Mouse (Mus musculus): Measurements from ENCODE around the gene Robo2.
"Not testable (repeated sequence)": the region's sequence is repeated elsewhere in the genome, so short reads cannot be mapped to it uniquely, and the experiment has no call there.

The Robo2 gene

GRCm38 (mm10) chr16:74216879-74217415, 194.7 kb downstream of the Robo2 start:
- DNase-seq (ENCODE audit: inconsistent age in 2 of 2, low spot score in 1 of 2): no peak

- no peak for DNase-seq (ENCODE audit: inconsistent age in 2 of 2, low spot score in 1 of 2)
Observed at GRCm38 (mm10) chr16:74215791-74216190, 195.8 kb downstream of the Robo2 start.

DNA sequence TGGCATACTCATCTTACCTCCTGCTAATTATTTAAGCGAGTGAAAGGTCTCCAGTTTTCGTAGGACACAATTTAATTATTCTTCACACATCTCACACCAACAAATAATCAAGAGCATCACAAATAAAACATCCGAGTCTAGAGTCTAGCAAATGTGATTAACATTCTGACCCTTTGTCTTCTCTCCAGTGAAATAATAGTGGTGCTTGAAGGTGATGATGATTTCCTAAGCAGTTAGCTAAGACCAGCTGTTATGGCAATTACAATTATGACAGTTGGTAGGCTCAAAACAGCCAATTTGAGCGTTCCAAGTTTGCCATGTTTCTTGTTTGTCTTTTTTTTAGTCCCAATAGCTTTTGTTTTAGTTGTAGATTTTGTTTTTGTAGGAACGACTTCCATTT, 210.9 kb downstream of the Robo2 start:
- DNase-seq (ENCODE audit: inconsistent age in 2 of 2, low spot score in 1 of 2): no peak

DNA sequence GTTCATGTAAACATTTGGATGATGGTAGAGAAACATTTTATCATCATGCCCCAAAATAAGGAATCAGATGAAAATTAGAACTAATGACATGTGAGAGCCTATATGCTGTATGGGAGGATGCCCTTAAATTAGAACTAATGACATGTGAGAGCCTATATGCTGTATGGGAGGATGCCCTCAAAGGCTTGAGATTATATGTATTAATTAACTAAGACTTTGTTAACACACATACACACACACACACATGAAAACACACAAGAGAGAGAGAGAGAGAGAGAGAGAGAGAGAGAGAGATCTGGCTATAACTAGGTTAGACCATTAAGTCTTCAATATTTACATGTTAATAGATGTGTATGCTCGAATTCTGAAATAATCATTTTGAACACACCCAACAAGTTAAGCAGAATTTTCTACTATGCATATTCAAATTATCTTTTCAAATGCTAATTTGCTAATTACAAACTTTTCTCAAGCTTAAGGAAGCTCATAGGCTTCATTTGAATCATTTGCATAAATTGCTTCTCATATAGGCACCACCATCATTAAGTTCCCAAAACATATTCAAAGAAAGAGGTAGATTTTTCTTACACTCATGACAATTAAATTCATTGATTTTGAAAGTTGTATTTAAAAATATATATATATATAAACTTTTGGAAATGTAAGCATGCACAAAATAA, 211.5 kb downstream of the Robo2 start:
- no peak for DNase-seq (ENCODE audit: inconsistent age in 2 of 2, low spot score in 1 of 2)

- no peak for DNase-seq (ENCODE audit: inconsistent age in 2 of 2, low spot score in 1 of 2)
Observed at GRCm38 (mm10) chr16:74192979-74193554, 218.6 kb downstream of the Robo2 start.

DNA sequence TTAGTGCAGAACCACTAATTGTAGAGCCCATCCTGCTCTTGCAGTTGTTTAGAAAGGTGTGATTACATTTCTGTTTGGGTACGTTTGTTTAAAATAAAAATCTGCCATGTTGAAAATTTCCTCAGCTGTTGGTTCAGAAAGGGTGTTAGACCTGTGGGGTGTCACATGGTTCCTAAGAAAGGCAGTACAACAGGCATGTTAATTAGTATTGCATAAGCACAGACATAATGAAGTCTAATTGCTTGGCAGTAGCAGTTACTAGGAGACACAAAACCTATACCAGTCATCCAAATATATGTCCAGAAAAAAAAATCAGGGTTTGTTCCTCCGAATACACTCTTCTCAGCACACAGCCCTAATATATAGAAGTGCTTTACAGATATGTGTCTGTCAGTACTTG, 220.0 kb downstream of the Robo2 start:
- no peak for DNase-seq (ENCODE audit: inconsistent age in 2 of 2, low spot score in 1 of 2)

- peak in 1 of 2 experiments; percentile 23 for DNase-seq (ENCODE audit: inconsistent age in 2 of 2, low spot score in 1 of 2)
Observed at GRCm38 (mm10) chr16:74182509-74183113, 229.0 kb downstream of the Robo2 start.

GRCm38 (mm10) chr16:74172673-74173072, 239.0 kb downstream of the Robo2 start:
- no peak for DNase-seq (ENCODE audit: inconsistent age in 2 of 2, low spot score in 1 of 2)

GRCm38 (mm10) chr16:74169642-74170041, 242.0 kb downstream of the Robo2 start:
- DNase-seq (ENCODE audit: inconsistent age in 2 of 2, low spot score in 1 of 2): no peak

DNA sequence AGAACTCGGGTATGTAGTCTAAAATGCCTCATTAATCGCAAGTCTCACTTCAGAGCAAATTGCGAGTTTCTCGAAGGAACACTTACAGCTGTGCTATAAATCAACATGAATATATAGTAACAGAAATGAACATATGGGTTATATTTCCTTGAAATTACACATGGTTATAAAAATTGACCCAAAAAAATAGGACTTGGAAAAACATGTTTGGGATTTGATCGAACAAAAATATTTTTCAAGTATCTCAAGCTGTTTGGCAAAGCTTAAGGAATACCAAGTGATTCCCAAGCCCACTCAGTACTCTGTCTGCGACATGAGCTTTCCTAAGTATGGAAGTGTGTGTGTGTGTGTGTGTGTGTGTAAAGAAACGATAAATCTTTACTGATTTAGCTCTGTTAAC, 242.5 kb downstream of the Robo2 start:
- no peak for DNase-seq (ENCODE audit: inconsistent age in 2 of 2, low spot score in 1 of 2)

DNA sequence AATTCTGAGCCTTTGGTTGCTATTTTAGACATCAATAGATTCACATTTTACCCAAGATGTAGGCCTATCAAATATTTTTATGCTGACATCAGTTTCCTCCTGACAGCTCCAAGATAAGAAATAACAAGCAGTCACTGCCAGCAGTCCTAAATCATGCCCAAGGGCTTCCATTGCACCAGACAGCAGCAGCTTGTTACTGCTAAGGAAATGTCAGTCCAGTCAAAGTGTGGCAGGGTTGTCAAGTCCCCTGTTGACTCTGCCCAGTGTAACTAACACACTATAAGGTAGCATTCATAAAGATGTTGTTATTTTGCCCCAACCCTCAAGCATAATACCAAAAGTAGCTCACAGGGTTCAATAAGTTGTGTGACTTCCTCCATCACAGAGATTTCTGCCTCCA, 243.8 kb downstream of the Robo2 start:
- peak in 1 of 2 experiments; percentile 41 for DNase-seq (ENCODE audit: inconsistent age in 2 of 2, low spot score in 1 of 2)

- DNase-seq (ENCODE audit: inconsistent age in 2 of 2, low spot score in 1 of 2): no peak
Observed at GRCm38 (mm10) chr16:74162041-74162440, 249.6 kb downstream of the Robo2 start.

GRCm38 (mm10) chr16:74159189-74159588, 252.4 kb downstream of the Robo2 start:
- no peak for DNase-seq (ENCODE audit: inconsistent age in 2 of 2, low spot score in 1 of 2)

GRCm38 (mm10) chr16:74136181-74136580, 275.4 kb downstream of the Robo2 start:
- no peak for DNase-seq (ENCODE audit: inconsistent age in 2 of 2, low spot score in 1 of 2)

GRCm38 (mm10) chr16:74132833-74133232, 278.8 kb downstream of the Robo2 start:
- peak; percentile 3 to 25 for DNase-seq (ENCODE audit: inconsistent age in 2 of 2, low spot score in 1 of 2)

DNA sequence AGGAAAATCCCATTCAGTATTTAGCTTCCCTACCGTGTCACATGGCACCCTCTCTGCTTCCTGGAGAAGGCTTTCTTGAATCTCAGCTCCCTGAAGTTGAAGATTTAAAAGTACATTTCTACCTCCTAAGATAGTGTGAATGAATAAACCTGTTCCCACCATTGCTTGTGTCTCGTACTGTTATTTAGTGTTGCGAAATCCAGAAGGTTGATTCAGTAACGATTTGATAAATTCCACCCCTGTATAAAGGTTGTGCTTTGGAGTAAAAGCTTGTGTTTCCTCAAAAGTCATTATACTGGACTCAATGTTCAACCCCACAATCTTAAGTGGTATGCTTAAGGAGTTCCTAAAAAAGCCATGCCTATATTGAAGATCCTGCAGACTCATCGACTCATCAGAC, 280.3 kb downstream of the Robo2 start:
- DNase-seq (ENCODE audit: inconsistent age in 2 of 2, low spot score in 1 of 2): no peak

- no peak for DNase-seq (ENCODE audit: inconsistent age in 2 of 2, low spot score in 1 of 2)
Observed at GRCm38 (mm10) chr16:74128443-74128983, 283.1 kb downstream of the Robo2 start.

- no peak for DNase-seq (ENCODE audit: inconsistent age in 2 of 2, low spot score in 1 of 2)
Observed at GRCm38 (mm10) chr16:74113155-74113554, 298.5 kb downstream of the Robo2 start.

GRCm38 (mm10) chr16:74111101-74111500, 300.5 kb downstream of the Robo2 start:
- no peak for DNase-seq (ENCODE audit: inconsistent age in 2 of 2, low spot score in 1 of 2)

DNA sequence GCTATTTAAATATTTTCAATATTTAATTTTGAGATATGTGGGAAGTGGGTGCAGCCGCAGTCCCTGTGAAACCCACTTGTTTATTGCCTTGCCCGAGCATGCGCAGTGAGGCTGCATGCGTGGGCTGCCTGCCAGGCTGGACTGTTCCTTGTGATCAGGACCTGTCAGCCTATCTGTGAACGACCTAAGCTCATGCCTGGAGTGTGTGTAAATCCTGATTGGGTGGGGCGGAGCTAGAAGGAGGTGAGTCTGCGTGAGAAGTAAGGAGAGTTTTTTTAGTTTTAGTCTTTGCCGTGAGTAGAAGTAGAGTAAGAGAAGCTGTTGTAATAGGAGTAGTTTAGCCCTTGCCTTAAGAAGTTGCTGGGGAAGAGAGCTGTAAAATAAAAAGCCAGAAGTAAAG, 307.2 kb downstream of the Robo2 start:
- not testable (repeated sequence) for DNase-seq (ENCODE audit: inconsistent age in 2 of 2, low spot score in 1 of 2)

DNA sequence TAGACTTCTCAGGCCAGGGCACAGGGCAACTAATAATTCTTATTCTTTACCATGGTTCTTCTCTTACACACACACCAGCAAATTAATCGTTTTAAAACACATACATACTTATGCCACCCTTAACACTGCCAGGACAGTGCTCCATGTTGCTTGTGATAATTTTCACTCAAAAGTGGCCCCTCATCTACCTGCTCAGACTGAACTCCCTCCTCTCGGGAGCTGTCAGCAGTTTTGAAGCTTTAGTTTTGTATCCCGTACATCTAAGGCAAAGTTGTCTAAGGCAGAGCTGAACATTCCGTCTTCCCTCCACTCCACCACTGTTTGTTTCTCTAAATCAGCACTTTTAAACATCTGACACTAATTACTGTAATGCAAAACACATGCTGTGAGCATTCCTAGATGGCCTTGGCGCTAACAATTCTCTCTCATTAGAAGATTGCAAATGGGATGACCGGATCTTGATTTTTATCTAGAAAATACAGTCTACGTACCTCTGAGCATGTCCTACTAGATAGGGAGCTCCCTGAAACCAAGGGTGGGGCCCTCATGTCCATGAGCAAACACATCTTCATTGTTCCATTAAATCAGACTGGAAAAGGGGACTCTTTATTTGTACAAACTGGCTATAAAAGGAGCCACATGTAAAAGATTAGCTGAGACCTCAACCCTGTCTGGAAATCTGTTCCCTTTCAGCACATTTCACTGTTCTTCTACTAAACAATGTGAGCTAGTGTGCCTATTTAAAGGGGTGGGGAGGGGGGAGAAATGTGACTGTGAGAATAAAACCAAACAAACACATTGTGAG, 318.4 kb downstream of the Robo2 start:
- DNase-seq (ENCODE audit: inconsistent age in 2 of 2, low spot score in 1 of 2): no peak
